Mouse (Mus musculus): ENCODE results near the gene Sergef.

DNA sequence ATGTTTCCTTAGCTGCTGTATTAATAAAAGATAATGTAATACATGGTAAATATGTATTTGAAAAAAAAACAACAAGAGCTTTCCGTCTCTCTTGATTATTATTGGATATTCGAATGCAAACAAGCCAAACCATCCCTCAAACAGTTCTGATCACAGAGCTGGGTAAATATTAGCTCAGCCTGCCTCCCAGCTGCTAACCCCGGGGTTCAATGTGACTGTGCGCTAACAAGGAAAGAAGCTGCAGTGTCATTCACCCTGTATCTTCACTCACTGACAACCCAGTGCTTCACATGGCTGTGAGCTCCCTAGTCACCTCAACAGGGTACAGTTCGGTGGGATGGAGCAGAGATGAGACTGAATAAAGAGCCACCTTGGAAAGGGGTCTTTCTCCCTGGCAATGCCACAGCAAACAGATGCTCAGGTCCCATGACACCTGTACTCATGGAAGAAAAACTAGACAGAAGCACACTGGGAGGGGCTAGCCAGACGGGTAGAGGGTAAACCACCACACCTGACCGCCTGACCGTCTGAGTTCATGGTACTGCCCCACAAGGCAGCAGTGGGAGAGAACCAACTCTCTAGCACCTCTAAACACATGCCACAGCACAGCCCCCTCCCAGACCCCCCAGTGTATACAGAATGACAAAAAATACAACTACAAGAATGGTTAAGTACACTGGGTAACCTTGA lies 73.1 kb downstream of the Sergef start:
- TF ChIP-seq CTCF (IDR thresholded peaks at IDR 0.05; ENCODE audit: insufficient read depth, low read depth, low read length) (no peak), POLR2A (IDR thresholded peaks at IDR 0.05; ENCODE audit: insufficient read depth, low read depth, low read length) (no peak)

Data from olfactory bulb, adult 2 months (tissue).